Mouse (Mus musculus): ENCODE data around the gene Chuk.

DNA sequence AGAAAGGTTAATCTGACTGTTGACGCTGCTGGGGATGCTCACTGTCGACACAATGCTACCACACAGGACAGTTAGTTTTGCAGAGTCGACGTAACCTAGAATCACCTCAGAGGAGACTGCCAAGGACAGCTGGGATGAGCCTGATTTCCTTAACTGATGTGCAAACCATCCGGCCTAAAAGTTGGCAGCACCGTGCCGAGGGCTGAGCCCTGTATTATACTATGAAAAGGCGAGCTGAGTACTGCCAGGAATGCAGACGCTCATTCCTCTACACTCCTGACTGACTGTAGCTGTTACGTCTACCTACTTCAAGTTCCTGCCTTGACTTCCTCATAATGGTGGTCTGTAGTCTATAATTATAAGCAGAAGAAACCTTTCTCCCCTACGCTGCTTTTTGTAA is 32.3 kb downstream of the Chuk start:
- TF ChIP-seq CTCF (IDR thresholded peaks at IDR 0.05; ENCODE audit: extremely low read depth, insufficient read depth, low read length) (no peak), POLR2A (IDR thresholded peaks at IDR 0.05; ENCODE audit: extremely low read depth, insufficient read depth, low read length) (no peak)
